Mouse (Mus musculus) bone marrow macrophage, adult 2 months (primary cell): ENCODE data around the gene Mrpl23.

ENCODE experiments used
- CTCF ChIP-seq: IDR thresholded peaks from 2 replicates; pipeline ENCODE4 v1.5.1; 2012; ENCODE audit warnings: low read depth, mild to moderate bottlenecking, low read length, moderate library complexity
- POLR2A ChIP-seq: IDR thresholded peaks from 2 replicates; pipeline ENCODE4 v1.6.1; 2012; ENCODE audit warnings: mild to moderate bottlenecking, low read depth, low read length, borderline replicate concordance

DNA sequence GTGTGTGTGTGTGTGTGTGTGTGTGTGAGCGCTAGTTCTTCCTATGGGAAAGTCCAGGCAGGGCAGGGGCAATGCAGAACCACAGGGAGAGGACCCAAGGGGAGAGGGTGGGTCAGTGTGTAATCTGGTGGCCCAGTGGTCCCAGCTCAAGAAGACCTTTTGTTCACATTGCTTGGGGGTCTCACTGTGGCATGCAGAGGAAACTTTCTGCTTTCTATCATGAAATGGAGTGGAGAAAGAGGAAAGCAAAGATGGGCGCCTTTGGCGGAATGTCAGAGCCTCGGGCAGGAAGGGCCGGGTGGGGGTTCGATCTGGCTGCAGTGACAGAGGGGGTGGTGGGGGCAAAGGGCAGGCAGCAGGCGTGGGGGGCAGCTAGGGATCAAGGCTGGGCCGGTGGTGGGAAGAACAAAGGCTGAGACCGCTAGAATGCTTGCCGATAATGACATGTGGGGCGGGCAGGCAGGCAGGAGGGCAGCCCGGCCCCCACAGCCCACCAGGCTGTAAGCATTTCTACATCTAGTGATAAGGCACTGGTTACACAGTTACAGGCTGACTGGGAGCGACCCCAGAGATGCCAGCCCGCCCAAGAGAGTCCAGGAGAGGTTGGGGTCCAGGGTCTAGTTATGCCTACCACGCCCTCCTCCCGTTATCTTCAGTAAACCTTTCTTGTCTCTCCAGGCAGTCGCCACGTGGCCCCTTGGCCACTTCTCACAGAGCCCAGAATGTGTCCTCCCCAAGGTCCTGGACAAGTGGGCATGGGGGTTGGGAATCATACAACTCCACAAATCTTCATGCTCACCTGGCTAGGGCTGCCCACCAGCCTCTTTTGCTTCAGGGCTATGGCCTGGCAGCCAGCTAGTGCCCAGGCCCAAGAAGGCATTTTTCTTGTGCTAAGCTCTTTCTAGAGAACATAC is 28.7 kb downstream of the Mrpl23 start:
- TF ChIP-seq CTCF (no peak), POLR2A (no peak)
